Mouse (Mus musculus): Measurements from ENCODE around the gene Zfp965. TPM values are rescaled to one million over a fixed set of nuclear protein-coding genes. Genes with fewer than 3 reads are reported as not detected.
"Not testable (repeated sequence)": the region's sequence is repeated elsewhere in the genome, so short reads cannot be mapped to it uniquely, and the experiment has no call there.

Zfp965 gene
- total RNA-seq (2021), result 1 to 10 TPM; 5.6 to 6.0 TPM
- long read RNA-seq, experiment 1, partial matches to known transcripts, result 0 of 10 reads
- long read RNA-seq, experiment 1, other reads (novel, unspliced or antisense), result 9 of 10 reads
- long read RNA-seq, experiment 2, partial matches to known transcripts, result 0 of 5 reads
- long read RNA-seq, experiment 2, other reads (novel, unspliced or antisense), result 4 of 5 reads

GRCm38 (mm10) chr2:175469685-175470084 is at the start of gene Zfp965:
Gene Zfp965, plus strand, starts transcription at chr2:175469985.
- H3K4me3 ChIP-seq; DNase-seq; intact Hi-C loops (cut with DNase I); H3K27ac ChIP-seq: not testable (repeated sequence)

DNA sequence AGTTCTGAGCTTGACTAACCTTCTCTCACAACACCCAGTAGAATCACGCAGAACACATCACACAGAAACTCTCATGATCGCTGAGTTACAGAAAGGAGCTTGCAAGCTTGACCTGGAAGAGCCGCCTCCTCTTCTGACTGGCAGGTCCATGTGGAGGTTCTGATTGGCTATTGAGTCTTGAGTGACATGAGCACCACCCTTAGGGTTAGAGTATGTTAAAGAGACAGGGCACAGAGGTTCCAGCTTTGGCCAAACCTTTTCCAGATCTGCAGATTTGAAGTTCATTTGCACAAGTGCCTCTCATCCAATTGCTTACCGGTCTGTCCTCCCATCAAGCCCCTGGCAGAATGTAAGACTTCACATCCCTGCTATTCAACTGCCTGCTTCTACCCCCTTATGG is 34.1 kb upstream of the Zfp965 start, which contains the start of gene Gm4724:
TSS of gene Gm4724 (minus strand) at position 101 of the 400 bp plus-strand sequence.
- DNase-seq; H3K27ac ChIP-seq; H3K4me3 ChIP-seq; intact Hi-C loops (cut with DNase I): not testable (repeated sequence)

Other genes with a start within 250 kb of the Zfp965 start
- under 1 TPM in 1 of 2 experiments, not detected in 1; 0.08 TPM for gene Gm14440, start 194.9 kb upstream of the Zfp965 start, total RNA-seq (2021)
- gene Gm4631, start 131.8 kb upstream of the Zfp965 start, total RNA-seq (2021), result 10 to 100 TPM; 37.5 to 47.3 TPM
- gene Zfp968, start 97.5 kb upstream of the Zfp965 start, total RNA-seq (2021), result 1 to 10 TPM; 6.7 to 8.0 TPM
- 1 to 10 TPM; 3.7 to 3.8 TPM for gene Gm4724, start 34.2 kb upstream of the Zfp965 start, total RNA-seq (2021)
- gene Gm11007, start 174.0 kb downstream of the Zfp965 start, total RNA-seq (2021), result not detected
- gene Zfp969, start 233.7 kb downstream of the Zfp965 start, total RNA-seq (2021), result 1 to 10 TPM in 1 of 2 experiments, not detected in 1; 2.1 TPM